Mouse (Mus musculus): Measurements from ENCODE around the gene Vmn1r11.

Gene Vmn1r11

DNA sequence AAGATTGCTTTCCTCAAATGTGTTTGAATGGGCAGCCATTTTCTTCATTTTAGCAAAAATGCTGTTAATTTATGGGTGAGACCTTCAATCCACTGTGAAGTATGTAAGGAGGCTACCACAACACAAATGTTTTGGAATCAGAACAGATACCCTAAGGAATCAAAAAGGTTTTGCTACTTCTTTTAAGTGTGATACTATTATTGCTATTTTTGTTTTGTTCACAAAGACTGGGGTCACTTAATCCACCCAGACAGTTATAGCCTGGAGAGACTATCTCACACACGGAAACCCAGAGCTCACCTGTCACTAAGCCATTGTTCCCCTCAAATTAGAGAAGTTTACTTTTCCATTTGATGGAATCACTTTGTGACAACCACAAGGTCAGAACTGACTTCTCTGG lies at the start of gene Vmn1r11:
Gene Vmn1r11, plus strand, starts transcription at position 301 of the 400 bp plus-strand sequence.
- no peak for DNase-seq

- peak; percentile 3 for DNase-seq
Measured at GRCm38 (mm10) chr6:57106358-57106757, 26.9 kb upstream of the Vmn1r11 start.

- no peak for DNase-seq
Measured at GRCm38 (mm10) chr6:57109154-57109553, 24.1 kb upstream of the Vmn1r11 start, which contains the start of gene Vmn1r10. Vmn1r10 (plus strand) TSS chr6:57109454.

DNA sequence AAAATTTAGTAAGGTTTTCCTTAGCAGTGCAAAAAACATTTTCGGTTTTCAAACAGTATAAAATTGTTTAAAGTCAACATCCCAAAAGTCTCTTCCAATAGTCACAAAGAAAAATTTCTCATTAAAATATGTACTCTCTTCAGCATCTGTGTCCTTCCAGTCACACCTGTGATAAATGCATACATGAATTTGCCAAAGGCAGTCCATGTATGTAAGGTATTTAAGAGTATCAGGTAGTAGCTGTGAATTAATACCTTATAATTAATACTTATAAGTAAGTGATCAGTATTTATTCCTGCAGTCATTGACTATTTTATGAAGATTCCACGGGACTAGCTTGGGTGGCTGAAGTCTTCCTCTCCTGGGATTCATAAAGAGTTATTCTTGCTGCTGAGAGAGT lies 23.4 kb downstream of the Vmn1r11 start, which contains the start of gene Vmn1r12:
Gene Vmn1r12, plus strand, starts transcription at position 301 of the 400 bp plus-strand sequence.
- DNase-seq: no peak
